Mouse (Mus musculus): ENCODE data around the gene 0610040J01Rik. TPM values are rescaled to one million over a fixed set of nuclear protein-coding genes. Genes with fewer than 3 reads are reported as not detected.

0610040J01Rik gene
- 1 to 10 TPM; 2.7 to 2.9 TPM for total RNA-seq (2021)
- long read RNA-seq, partial matches to known transcripts: 0 of 2 reads
- long read RNA-seq, other reads (novel, unspliced or antisense): 0 of 2 reads

GRCm38 (mm10) chr5:63811819-63812508 lies at the start of gene 0610040J01Rik:
Gene 0610040J01Rik (plus strand): TSS chr5:63812363.
- peak; percentile 44 to 77 for DNase-seq (ENCODE audit: low spot score in 2 of 2)

- DNase-seq (ENCODE audit: low spot score in 2 of 2): peak in 1 of 2 experiments; percentile 54
Measured at GRCm38 (mm10) chr5:63765886-63766285, 46.3 kb upstream of the 0610040J01Rik start.

- peak; percentile 57 to 73 for DNase-seq (ENCODE audit: low spot score in 2 of 2)
Measured at GRCm38 (mm10) chr5:63766715-63767114, 45.4 kb upstream of the 0610040J01Rik start.

GRCm38 (mm10) chr5:63767464-63767863 lies 44.7 kb upstream of the 0610040J01Rik start:
- peak; percentile 22 to 42 for DNase-seq (ENCODE audit: low spot score in 2 of 2)

- DNase-seq (ENCODE audit: low spot score in 2 of 2): no peak
Measured at GRCm38 (mm10) chr5:63768220-63768619, 43.9 kb upstream of the 0610040J01Rik start.

GRCm38 (mm10) chr5:63772971-63773370 lies 39.2 kb upstream of the 0610040J01Rik start:
- no peak for DNase-seq (ENCODE audit: low spot score in 2 of 2)

- no peak for DNase-seq (ENCODE audit: low spot score in 2 of 2)
Measured at GRCm38 (mm10) chr5:63773603-63774002, 38.6 kb upstream of the 0610040J01Rik start.

- no peak for DNase-seq (ENCODE audit: low spot score in 2 of 2)
Measured at GRCm38 (mm10) chr5:63788156-63788826, 23.9 kb upstream of the 0610040J01Rik start.

- DNase-seq (ENCODE audit: low spot score in 2 of 2): no peak
Measured at GRCm38 (mm10) chr5:63812509-63812865, 324 bp downstream of the 0610040J01Rik start.

- DNase-seq (ENCODE audit: low spot score in 2 of 2): no peak
Measured at GRCm38 (mm10) chr5:63816643-63817042, 4.5 kb downstream of the 0610040J01Rik start.

- no peak for DNase-seq (ENCODE audit: low spot score in 2 of 2)
Measured at GRCm38 (mm10) chr5:63817270-63817669, 5.1 kb downstream of the 0610040J01Rik start.

GRCm38 (mm10) chr5:63818975-63819374 lies 6.8 kb downstream of the 0610040J01Rik start:
- no peak for DNase-seq (ENCODE audit: low spot score in 2 of 2)

- no peak for DNase-seq (ENCODE audit: low spot score in 2 of 2)
Measured at GRCm38 (mm10) chr5:63819519-63819918, 7.4 kb downstream of the 0610040J01Rik start.

- DNase-seq (ENCODE audit: low spot score in 2 of 2): no peak
Measured at GRCm38 (mm10) chr5:63821176-63821575, 9.0 kb downstream of the 0610040J01Rik start.

GRCm38 (mm10) chr5:63821860-63822259 lies 9.7 kb downstream of the 0610040J01Rik start:
- no peak for DNase-seq (ENCODE audit: low spot score in 2 of 2)

- DNase-seq (ENCODE audit: low spot score in 2 of 2): no peak
Measured at GRCm38 (mm10) chr5:63823362-63824332, 11.5 kb downstream of the 0610040J01Rik start.

- no peak for DNase-seq (ENCODE audit: low spot score in 2 of 2)
Measured at GRCm38 (mm10) chr5:63824599-63825350, 12.6 kb downstream of the 0610040J01Rik start.

GRCm38 (mm10) chr5:63825881-63826280 lies 13.7 kb downstream of the 0610040J01Rik start:
- DNase-seq (ENCODE audit: low spot score in 2 of 2): no peak

GRCm38 (mm10) chr5:63827006-63827405 lies 14.8 kb downstream of the 0610040J01Rik start:
- no peak for DNase-seq (ENCODE audit: low spot score in 2 of 2)

- DNase-seq (ENCODE audit: low spot score in 2 of 2): no peak
Measured at GRCm38 (mm10) chr5:63827415-63828053, 15.4 kb downstream of the 0610040J01Rik start.
